11 mouse cellular contexts compared by ENCODE assay signal in genomic region chr17:73112601-73113000, GRCm38 (mm10). TPM values are rescaled to one million over a fixed set of nuclear protein-coding genes. Genes with fewer than 3 reads are reported as not detected.
A peak's percentile ranks its signal among the peaks of the same experiment; 100 is the strongest.
DNase-seq lines count a peak whose midpoint lies in the region; ATAC-seq and TF ChIP-seq lines count a peak whose summit lies in the region.
"Had no signal": no experiment of that assay in that cellular context is flagged by ENCODE, and none has a peak within 500 bp of the region (broad histone marks: within the 10 kb centered on the region; RNA-seq: fewer than 3 reads in every experiment).

No protein-coding gene starts in this region.

- H3K4me2 ChIP-seq in lung, embryonic 14.5 days, result peak overlapping the region; percentile 3; the same call in 1 of the 2 replicates
- H3K4me2 ChIP-seq in intestine, embryonic 16.5 days (ENCODE audit: low read depth, low read length), result 0 out of 2 replicates have a peak overlapping the region, but pooled peaks have one; percentile 7
- H3K4me2 ChIP-seq: embryonic facial prominence, embryonic 15.5 days; hindbrain, embryonic 15.5 days had no signal

- peak overlapping the region; percentile 38 for H3K27ac ChIP-seq in lung, embryonic 14.5 days (ENCODE audit: low read depth)
- peak overlapping the region; percentile 91 for H3K27ac ChIP-seq in intestine, embryonic 16.5 days (ENCODE audit: low read length)
- H3K27ac ChIP-seq: embryonic facial prominence, embryonic 15.5 days; hindbrain, embryonic 15.5 days had no signal

- no peak overlapping the region for H3K4me3 ChIP-seq in lung, embryonic 14.5 days (ENCODE audit: low read depth, low read length)
- H3K4me3 ChIP-seq in intestine, embryonic 16.5 days (ENCODE audit: low read length), result no peak overlapping the region
- H3K4me3 ChIP-seq: embryonic facial prominence, embryonic 15.5 days; hindbrain, embryonic 15.5 days had no signal

- H3K9ac ChIP-seq in lung, embryonic 14.5 days, result no peak overlapping the region
- H3K9ac ChIP-seq in intestine, embryonic 16.5 days (ENCODE audit: low read depth, low read length), result peak overlapping the region; percentile 33; the same call in 1 of the 2 replicates
- H3K9ac ChIP-seq: embryonic facial prominence, embryonic 15.5 days; hindbrain, embryonic 15.5 days had no signal

- H3K27me3 ChIP-seq in lung, embryonic 14.5 days (ENCODE audit: insufficient read depth, low read length), result no peaks in the 10 kb centered on the region
- no peaks in the 10 kb centered on the region for H3K27me3 ChIP-seq in intestine, embryonic 16.5 days (replicated peaks; ENCODE audit: control insufficient read depth, insufficient read depth, low read length)
- H3K27me3 ChIP-seq: embryonic facial prominence, embryonic 15.5 days; hindbrain, embryonic 15.5 days had no signal

- no peak for ATAC-seq in lung, embryonic 14.5 days (ENCODE audit: insufficient read depth)
- no peak for ATAC-seq in intestine, embryonic 16.5 days
- ATAC-seq: midbrain, embryonic 16.5 days had no signal

- no peaks in the 10 kb centered on the region for H3K36me3 ChIP-seq in lung, embryonic 14.5 days (ENCODE audit: insufficient read depth)
- H3K36me3 ChIP-seq in intestine, embryonic 16.5 days (ENCODE audit: control insufficient read depth, insufficient read depth, low read length), result no peaks in the 10 kb centered on the region
- H3K36me3 ChIP-seq: embryonic facial prominence, embryonic 15.5 days; hindbrain, embryonic 15.5 days had no signal

- TF ChIP-seq CTCF in lung, embryonic 14.5 days (IDR thresholded peaks at IDR 0.05; ENCODE audit: low read depth), result no peak

- 20% methylated on average over 6 of the region's 6 CpGs for WGBS in lung, embryonic 14.5 days
- 26% methylated on average over 6 of the region's 6 CpGs for WGBS in intestine, embryonic 16.5 days

- peak; percentile 50 for DNase-seq in lung, embryonic 14.5 days
- no peak for DNase-seq in lung, postnatal 10 days
- DNase-seq in embryo, embryonic 9.5 days (ENCODE audit: extremely low spot score), result peak; percentile 33
- peak; percentile 34 to 53 for DNase-seq in kidney, postnatal 36 days
- no peak for DNase-seq in left cerebral cortex, adult 8-10 months (ENCODE audit: low spot score in 2 of 2)
- DNase-seq in testis, postnatal 10 days (ENCODE audit: low spot score), result no peak
- DNase-seq: cerebellum, adult 11 months had no signal

- no peaks in the 10 kb centered on the region for H3K9me3 ChIP-seq in lung, embryonic 14.5 days (ENCODE audit: low read depth, low read length)
- H3K9me3 ChIP-seq in intestine, embryonic 16.5 days (ENCODE audit: control insufficient read depth, low read length), result no peaks in the 10 kb centered on the region
- H3K9me3 ChIP-seq: embryonic facial prominence, embryonic 15.5 days; hindbrain, embryonic 15.5 days had no signal

- 0 out of 2 replicates have a peak, but pooled peaks cover 7% of the 10 kb centered on the region for H3K4me1 ChIP-seq in lung, embryonic 14.5 days (ENCODE audit: insufficient read depth)
- H3K4me1 ChIP-seq in intestine, embryonic 16.5 days (ENCODE audit: control insufficient read depth, insufficient read depth, low read length), result peaks cover 14% of the 10 kb centered on the region; the same call in 1 of the 2 replicates

RNA-seq across cellular contexts. Expression of gene Lclat1, which starts 4.8 kb away (rescaled TPM):
- 23.0 and 25.0 TPM in 2 replicates for polyA plus RNA-seq in lung, embryonic 14.5 days (2014; fragmentation: Nextera tagmentation; extraction: Ambion mirVana)
- 31.6 and 42.0 TPM in 2 replicates for polyA plus RNA-seq in intestine, embryonic 16.5 days (2015; fragmentation: Nextera tagmentation; extraction: Ambion mirVana)
- 10 to 100 TPM; 34.4 to 39.2 (median 36.5) TPM for total RNA-seq in left cerebral cortex, adult 8-10 months (2022)

Comparison
In these comparisons a context has a peak if more than half of its experiments do, and no peak if none do; other contexts are left out.
1. DNase-seq: peak in lung, embryonic 14.5 days (single experiment), embryo, embryonic 9.5 days (single experiment) and kidney, postnatal 36 days (2 of 2); none in lung, postnatal 10 days (single experiment), left cerebral cortex, adult 8-10 months (0 of 2) and testis, postnatal 10 days (single experiment).